In the genomic region with DNA sequence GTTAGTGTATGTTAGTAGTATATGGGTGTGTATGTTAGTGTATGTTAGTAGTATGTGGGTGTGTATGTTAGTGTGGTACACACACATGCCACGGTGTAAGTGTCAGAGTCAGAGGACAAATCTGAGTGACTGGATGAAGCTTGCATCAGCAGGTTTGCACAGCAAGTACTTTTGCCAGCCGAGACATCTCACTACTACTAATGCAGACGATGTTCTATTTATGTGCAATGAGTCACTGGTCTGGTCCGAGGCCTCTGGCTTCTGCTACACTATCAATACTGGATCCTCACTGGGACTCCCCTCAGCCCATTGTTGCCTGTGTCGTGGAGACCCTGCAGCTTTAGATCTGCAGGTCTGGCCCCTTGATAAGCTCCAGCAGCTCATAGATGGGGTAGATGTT, we compare ENCODE assay signal across 29 mouse cellular contexts. TPM values are rescaled to one million over a fixed set of nuclear protein-coding genes. Genes with fewer than 3 reads are reported as not detected.
DNase-seq lines count a peak whose midpoint lies in the region; ATAC-seq and TF ChIP-seq lines count a peak whose summit lies in the region.
"Had no signal": no experiment of that assay in that cellular context is flagged by ENCODE, and none has a peak within 500 bp of the region (broad histone marks: within the 10 kb centered on the region; RNA-seq: fewer than 3 reads in every experiment).

No protein-coding gene starts in this region.

- DNase-seq in heart, postnatal 4 days: no peak
- no peak for DNase-seq in heart, adult 2 months
- DNase-seq in NIH3T3 (ENCODE audit: low read depth): peak; percentile 42
- DNase-seq in skeletal muscle tissue, adult 2 months (ENCODE audit: low read depth, low spot score): peak; percentile 59
- no peak for DNase-seq in thymus, postnatal 10 days (ENCODE audit: low spot score in 2 of 2)
- DNase-seq: adrenal gland, postnatal 10 days; cerebellum, adult 8-10 months; cerebellum, postnatal 25 days; forebrain, postnatal 0 days; gastrocnemius, postnatal 36 days; kidney, adult 11 months; kidney, postnatal 25 days; lung, embryonic 14.5 days; right cerebral cortex, postnatal 4 days; thymus, adult 2 months; thymus, postnatal 4 days had no signal

- ATAC-seq in heart, embryonic 11.5 days (replicated peaks; ENCODE audit: insufficient number of reproducible peaks, low FRiP score, low TSS enrichment): no peak; the same call in 1 of the 2 replicates
- ATAC-seq in heart, embryonic 16.5 days (replicated peaks; ENCODE audit: extremely low read depth, insufficient read depth, low FRiP score): peak; percentile 82
- ATAC-seq: CD4-positive, CD25-positive, alpha-beta regulatory T cell, adult 4 months; forebrain, postnatal 0 days; inflammation-experienced regulatory T-cells, adult 6 months had no signal

- intact Hi-C loops in heart, adult 2 months (cut with DNase I): no loop called here

- H3K79me2 ChIP-seq in heart, adult 2 months (replicated peaks; ENCODE audit: control insufficient read depth, insufficient read depth, low read length): no peaks in the 10 kb centered on the region

- peaks cover 17% of the 10 kb centered on the region for H3K36me3 ChIP-seq in heart, embryonic 11.5 days (ENCODE audit: control insufficient read depth, insufficient read depth, low read length)
- peaks cover 18% of the 10 kb centered on the region for H3K36me3 ChIP-seq in heart, embryonic 16.5 days (ENCODE audit: control insufficient read depth, insufficient read depth)
- peaks cover 7% of the 10 kb centered on the region for H3K36me3 ChIP-seq in heart, adult 2 months (ENCODE audit: control insufficient read depth, insufficient read depth, low read length)

- H3K4me1 ChIP-seq in heart, embryonic 11.5 days (ENCODE audit: control insufficient read depth, insufficient read depth, low read length): no peaks in the 10 kb centered on the region
- peaks cover 2% of the 10 kb centered on the region; the same call in 1 of the 2 replicates for H3K4me1 ChIP-seq in heart, embryonic 16.5 days (ENCODE audit: control insufficient read depth, insufficient read depth, low read length)
- no peaks in the 10 kb centered on the region; the same call in none of the 2 replicates for H3K4me1 ChIP-seq in heart, adult 2 months (ENCODE audit: control insufficient read depth, insufficient read depth, low read length)
- H3K4me1 ChIP-seq: embryonic facial prominence, embryonic 10.5 days; embryonic facial prominence, embryonic 15.5 days; forebrain, embryonic 12.5 days; hindbrain, embryonic 13.5 days; kidney, embryonic 15.5 days; limb, embryonic 12.5 days; liver, embryonic 15.5 days; midbrain, embryonic 10.5 days; neural tube, embryonic 13.5 days had no signal

- 44% methylated on average over 5 of the region's 5 CpGs for WGBS in heart, embryonic 11.5 days (ENCODE audit: insufficient replicate concordance)
- 33% methylated on average over 5 of the region's 5 CpGs for WGBS in heart, embryonic 16.5 days
- WGBS in heart, adult 2 months: 36% methylated on average over 5 of the region's 5 CpGs

- TF ChIP-seq POLR2A in heart, adult 2 months (IDR thresholded peaks at IDR 0.05; ENCODE audit: insufficient read depth, low read depth, low read length): no peak

- peak overlapping the region; percentile 71 for H3K27ac ChIP-seq in heart, embryonic 11.5 days (ENCODE audit: low read depth, low read length)
- peak overlapping the region; percentile 80 for H3K27ac ChIP-seq in heart, embryonic 16.5 days (ENCODE audit: low read length)
- H3K27ac ChIP-seq in heart, adult 2 months: no peak overlapping the region
- H3K27ac ChIP-seq: embryonic facial prominence, embryonic 10.5 days; embryonic facial prominence, embryonic 15.5 days; forebrain, embryonic 12.5 days; hindbrain, embryonic 13.5 days; kidney, embryonic 15.5 days; limb, embryonic 12.5 days; liver, embryonic 15.5 days; midbrain, embryonic 10.5 days; neural tube, embryonic 13.5 days had no signal

- TF ChIP-seq CTCF in heart, adult 2 months (IDR thresholded peaks at IDR 0.05): no peak

- H3K4me2 ChIP-seq in heart, embryonic 11.5 days: no peak overlapping the region
- no peak overlapping the region for H3K4me2 ChIP-seq in heart, embryonic 16.5 days (ENCODE audit: low read depth, low read length)
- H3K4me2 ChIP-seq: embryonic facial prominence, embryonic 15.5 days; forebrain, embryonic 12.5 days; hindbrain, embryonic 13.5 days; kidney, embryonic 15.5 days; limb, embryonic 12.5 days; liver, embryonic 15.5 days; lung, embryonic 14.5 days; neural tube, embryonic 13.5 days had no signal

- TF ChIP-seq EP300 in heart, adult 2 months (IDR thresholded peaks at IDR 0.05; ENCODE audit: insufficient read depth, low read depth, low read length): no peak

- H3K4me3 ChIP-seq in heart, embryonic 11.5 days (ENCODE audit: low read depth, low read length): no peak overlapping the region
- no peak overlapping the region for H3K4me3 ChIP-seq in heart, embryonic 16.5 days (ENCODE audit: low read length)
- H3K4me3 ChIP-seq in heart, adult 2 months: no peak overlapping the region
- H3K4me3 ChIP-seq: embryonic facial prominence, embryonic 10.5 days; embryonic facial prominence, embryonic 15.5 days; forebrain, embryonic 12.5 days; hindbrain, embryonic 13.5 days; kidney, embryonic 15.5 days; limb, embryonic 12.5 days; liver, embryonic 15.5 days; midbrain, embryonic 10.5 days; neural tube, embryonic 13.5 days had no signal

- no peak overlapping the region for H3K9ac ChIP-seq in heart, embryonic 11.5 days (ENCODE audit: low read depth, low read length)
- H3K9ac ChIP-seq in heart, embryonic 16.5 days (ENCODE audit: low read length): peak overlapping the region; percentile 46; the same call in 1 of the 2 replicates
- H3K9ac ChIP-seq in heart, adult 2 months (ENCODE audit: low read depth, low read length): no peak overlapping the region
- H3K9ac ChIP-seq: embryonic facial prominence, embryonic 15.5 days; forebrain, embryonic 12.5 days; forebrain, postnatal 0 days; hindbrain, embryonic 13.5 days; kidney, embryonic 15.5 days; limb, embryonic 12.5 days; liver, embryonic 15.5 days; lung, embryonic 14.5 days; neural tube, embryonic 13.5 days had no signal

- no peaks in the 10 kb centered on the region for H3K27me3 ChIP-seq in heart, embryonic 11.5 days (ENCODE audit: control insufficient read depth, insufficient read depth, low read length)
- H3K27me3 ChIP-seq in heart, embryonic 16.5 days (ENCODE audit: control insufficient read depth, insufficient read depth, low read length): no peaks in the 10 kb centered on the region
- no peaks in the 10 kb centered on the region for H3K27me3 ChIP-seq in heart, adult 2 months (ENCODE audit: control insufficient read depth, insufficient read depth, low read length)
- H3K27me3 ChIP-seq: embryonic facial prominence, embryonic 15.5 days; forebrain, embryonic 12.5 days; hindbrain, embryonic 13.5 days; kidney, embryonic 15.5 days; limb, embryonic 12.5 days; liver, embryonic 15.5 days; neural tube, embryonic 13.5 days had no signal

- H3K9me3 ChIP-seq in heart, embryonic 11.5 days (replicated peaks; ENCODE audit: control insufficient read depth, low read length): no peaks in the 10 kb centered on the region
- H3K9me3 ChIP-seq in heart, embryonic 16.5 days (replicated peaks; ENCODE audit: control insufficient read depth, low read length): no peaks in the 10 kb centered on the region
- H3K9me3 ChIP-seq: embryonic facial prominence, embryonic 10.5 days; embryonic facial prominence, embryonic 15.5 days; forebrain, embryonic 12.5 days; hindbrain, embryonic 13.5 days; kidney, embryonic 15.5 days; limb, embryonic 12.5 days; liver, embryonic 15.5 days; midbrain, embryonic 10.5 days; neural tube, embryonic 13.5 days had no signal

RNA-seq across cellular contexts. Expression of a gene that starts 27.3 kb away (rescaled TPM):
- polyA plus RNA-seq in heart, embryonic 11.5 days (2014; fragmentation: Nextera tagmentation; extraction: Ambion mirVana): 228 and 296 TPM in 2 replicates
- total RNA-seq in heart, postnatal 4 days (2021): 100 to 1,000 TPM; 286 to 289 TPM
- 360 and 367 TPM in 2 replicates for polyA plus RNA-seq in heart, embryonic 16.5 days (2015; fragmentation: Nextera tagmentation; extraction: Ambion mirVana)
- total RNA-seq in heart, adult 2 months (2021): 100 to 1,000 TPM; 659 to 843 TPM
- polyA plus RNA-seq in heart, adult 2 months (2012; rRNA removed): 259 and 495 TPM in 2 replicates

RNA-seq across cellular contexts. Expression of a gene that starts 56.7 kb away (rescaled TPM):
- 19.6 and 27.7 TPM in 2 replicates for polyA plus RNA-seq in heart, embryonic 11.5 days (2014; fragmentation: Nextera tagmentation; extraction: Ambion mirVana)
- total RNA-seq in heart, postnatal 4 days (2021): 1 to 10 TPM; 7.0 to 8.7 TPM
- polyA plus RNA-seq in heart, embryonic 16.5 days (2015; fragmentation: Nextera tagmentation; extraction: Ambion mirVana): 13.4 and 14.6 TPM in 2 replicates
- total RNA-seq in heart, adult 2 months (2021): 10 to 100 TPM in 1 of 2 experiments, 1 to 10 TPM in 1; 9.0 to 10.5 TPM
- polyA plus RNA-seq in heart, adult 2 months (2012; rRNA removed): 4.5 and 7.3 TPM in 2 replicates

RNA-seq across cellular contexts. Expression of a gene that starts 56.8 kb away (rescaled TPM):
- 41.2 and 45.7 TPM in 2 replicates for polyA plus RNA-seq in heart, embryonic 11.5 days (2014; fragmentation: Nextera tagmentation; extraction: Ambion mirVana)
- total RNA-seq in heart, postnatal 4 days (2021): 10 to 100 TPM; 10.7 to 10.8 TPM
- 41.2 and 45.6 TPM in 2 replicates for polyA plus RNA-seq in heart, embryonic 16.5 days (2015; fragmentation: Nextera tagmentation; extraction: Ambion mirVana)
- 10 to 100 TPM; 20.9 to 22.3 TPM for total RNA-seq in heart, adult 2 months (2021)
- polyA plus RNA-seq in heart, adult 2 months (2012; rRNA removed): 12.5 and 17.6 TPM in 2 replicates

Comparison
In these comparisons a context has a peak if more than half of its experiments do, and no peak if none do; other contexts are left out.
1. DNase-seq: peak in NIH3T3 (single experiment) and skeletal muscle tissue, adult 2 months (single experiment); none in heart, postnatal 4 days (single experiment), heart, adult 2 months (0 of 2) and thymus, postnatal 10 days (0 of 2).